Mouse (Mus musculus) heart, postnatal 10 days (tissue): ENCODE results near the gene Dand5. TPM values are rescaled to one million over a fixed set of nuclear protein-coding genes. Genes with fewer than 3 reads are reported as not detected.

ENCODE experiments used
- DNase-seq, 2 experiments: peaks; one replicate each; pipeline ENCODE4 v3.0.0; 2021
- intact Hi-C: fragments of 180-260 bp; cut with DNase I; formaldehyde crosslinking; loops from one replicate; pipeline ENCODE4 v1.15.1; 2025
- total RNA-seq, 2 experiments: library from RNA; stranded (reverse); gene quantifications; 2 replicates each; pipeline ENCODE4 v1.2.3; 2021

Gene Dand5
- total RNA-seq: 1 to 10 TPM; 3.1 to 3.8 TPM

- intact Hi-C loops: no loop called here
- DNase-seq: no peak
Measured at GRCm38 (mm10) chr8:84822723-84823122, at the start of gene Dand5. Gene Dand5, minus strand, starts transcription at chr8:84822823.

DNA sequence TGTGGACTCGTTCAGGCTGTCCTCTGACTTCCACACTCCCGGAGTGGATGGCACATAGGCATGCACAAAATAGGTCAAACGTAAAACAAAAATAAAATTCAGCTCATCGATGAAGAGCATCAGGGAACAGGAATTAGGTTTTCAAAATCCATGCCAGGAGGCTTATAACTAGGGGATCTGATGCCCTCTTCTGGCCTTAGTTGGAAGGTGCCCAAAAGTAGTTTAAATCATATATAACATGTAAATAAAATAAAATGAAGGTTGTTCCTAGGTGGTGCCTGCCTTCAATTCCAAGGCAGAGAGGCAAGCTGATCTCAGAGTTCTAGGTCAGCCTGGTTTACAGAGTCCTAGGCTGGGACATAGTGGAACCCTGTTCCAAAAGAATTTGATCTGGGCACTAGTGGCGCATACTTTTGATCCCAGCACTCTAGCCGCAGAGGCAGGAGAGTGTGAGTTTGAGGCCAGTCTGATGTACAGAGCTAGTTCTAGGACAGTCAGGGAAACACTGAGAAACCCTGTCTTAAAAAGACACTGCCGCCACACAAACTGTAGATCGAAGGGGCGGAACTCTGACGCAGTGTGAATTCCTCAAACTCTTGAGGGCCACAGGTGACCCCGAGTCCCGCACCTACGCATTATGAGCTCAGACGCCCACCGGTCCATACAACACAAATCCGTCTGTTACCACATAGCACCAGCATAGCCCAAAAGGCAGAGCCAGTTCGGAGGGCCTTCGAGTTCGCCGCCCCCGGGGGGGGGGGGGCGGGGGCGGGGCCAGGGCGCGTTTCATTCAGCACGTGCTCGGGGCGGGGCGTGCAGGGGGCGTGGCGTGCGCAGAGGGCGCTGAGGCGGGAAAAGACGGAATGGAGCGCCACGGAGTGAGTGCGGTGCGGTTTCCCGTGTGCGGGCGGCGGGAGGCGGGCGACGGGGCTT is 49.0 kb upstream of the Dand5 start, which contains the start of gene Syce2:
TSS of gene Syce2 (plus strand) at position 736 of the 933 bp plus-strand sequence.
- intact Hi-C loops: no loop called here
- peak; percentile 71 to 84 for DNase-seq

DNA sequence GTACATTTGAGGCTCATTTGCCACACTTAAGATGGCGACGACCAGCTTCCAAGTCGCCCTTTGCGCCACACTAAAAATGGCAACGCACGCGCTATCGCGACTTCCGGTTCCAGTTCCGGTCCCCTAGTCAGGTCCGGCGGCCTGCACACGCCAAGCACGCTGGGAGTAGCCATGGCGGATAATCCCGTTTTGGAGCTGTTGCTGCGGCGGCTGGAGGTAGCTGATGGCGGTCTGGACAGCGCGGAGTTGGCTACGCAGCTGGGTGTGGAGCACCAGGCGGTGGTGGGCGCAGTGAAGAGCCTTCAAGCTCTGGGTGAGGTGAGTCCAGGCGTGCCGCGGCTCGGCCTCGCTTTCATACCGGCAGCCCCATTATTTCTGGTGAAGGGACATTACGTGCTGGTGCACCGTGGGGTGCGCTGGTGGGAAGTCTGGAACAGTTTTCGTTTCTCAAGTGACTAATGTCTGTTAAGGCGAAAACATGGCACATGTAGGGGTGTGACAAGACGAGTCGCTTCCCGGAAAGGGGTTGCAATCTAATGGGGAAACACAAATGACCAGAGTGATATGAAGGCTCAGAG is 34.3 kb upstream of the Dand5 start, which contains the start of gene Farsa:
TSS of gene Farsa (plus strand) at position 126 of the 578 bp plus-strand sequence.
- DNase-seq: peak; percentile 95 to 97
- intact Hi-C loops: no loop called here

DNA sequence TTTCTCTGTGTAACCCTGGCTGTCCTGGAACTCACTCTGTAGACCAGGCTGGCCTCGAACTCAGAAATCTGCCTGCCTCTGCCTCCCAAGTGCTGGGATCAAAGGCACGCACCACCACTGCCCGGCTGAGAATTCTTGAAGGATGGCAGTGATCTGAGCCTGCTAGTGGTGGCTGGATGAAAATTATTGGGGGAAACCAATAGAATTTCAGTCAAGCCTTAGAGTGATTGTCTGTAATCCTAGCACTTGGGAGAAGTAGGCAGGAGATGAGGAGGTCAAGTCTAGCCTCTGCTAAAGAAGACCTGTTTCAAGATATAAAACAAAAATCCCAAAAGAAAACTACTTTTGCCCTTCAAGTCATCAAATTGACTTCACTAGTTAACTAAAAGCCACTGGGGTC is 33.8 kb upstream of the Dand5 start:
- intact Hi-C loops: no loop called here
- no peak for DNase-seq

- intact Hi-C loops: loop anchor here (2.0 kb wide), 1 partner anchor 55 kb away; no protein-coding TSS in a partner anchor
- DNase-seq: no peak
Measured at GRCm38 (mm10) chr8:84847684-84848435, 25.2 kb upstream of the Dand5 start.

DNA sequence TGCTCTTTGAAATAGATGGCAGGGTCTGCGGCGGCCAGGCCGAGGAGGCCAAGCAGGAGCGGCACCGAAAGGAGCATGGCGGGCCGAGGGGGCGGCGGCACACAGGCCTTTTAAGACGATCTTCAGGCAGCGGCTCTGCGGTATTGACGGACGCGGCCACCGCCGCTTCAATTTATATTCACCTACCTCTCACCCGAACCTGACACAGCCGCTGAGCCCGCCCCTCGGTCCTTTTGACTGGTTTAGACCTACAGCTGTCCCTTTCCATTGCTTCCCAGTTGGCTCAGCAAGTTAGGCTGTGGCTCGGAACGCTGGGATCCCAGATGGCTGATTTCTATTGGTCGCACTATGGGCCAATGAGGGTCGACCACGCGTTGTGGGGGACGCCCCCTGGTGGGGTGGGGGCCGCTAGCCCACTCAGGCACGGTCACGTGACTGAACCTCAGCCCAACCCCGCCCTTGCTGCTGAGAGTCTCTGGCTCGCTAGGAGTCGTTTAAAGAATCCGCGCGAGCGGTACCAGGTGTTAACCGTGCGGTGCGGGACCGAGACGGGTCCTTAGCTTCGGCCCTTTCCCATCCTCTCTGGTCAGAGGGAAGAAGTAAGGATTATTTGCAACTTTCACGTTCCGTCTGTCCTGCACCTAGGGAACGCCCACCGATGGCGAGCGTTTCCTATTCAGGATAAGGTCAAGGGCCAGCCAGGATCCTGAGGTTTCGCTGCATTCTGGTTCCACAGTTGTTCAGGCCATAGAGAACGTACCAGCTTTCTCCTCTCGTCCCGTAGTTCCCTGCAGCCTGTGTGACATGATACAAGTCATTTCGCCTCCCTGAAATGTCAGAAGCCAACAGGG is 24.3 kb upstream of the Dand5 start, which contains the start of gene Calr:
TSS of gene Calr (minus strand) at position 213 of the 851 bp plus-strand sequence.
- DNase-seq: peak; percentile 99 to 100
- intact Hi-C loops: loop anchor here (2.0 kb wide), 1 partner anchor 56 kb away; no protein-coding TSS in a partner anchor

DNA sequence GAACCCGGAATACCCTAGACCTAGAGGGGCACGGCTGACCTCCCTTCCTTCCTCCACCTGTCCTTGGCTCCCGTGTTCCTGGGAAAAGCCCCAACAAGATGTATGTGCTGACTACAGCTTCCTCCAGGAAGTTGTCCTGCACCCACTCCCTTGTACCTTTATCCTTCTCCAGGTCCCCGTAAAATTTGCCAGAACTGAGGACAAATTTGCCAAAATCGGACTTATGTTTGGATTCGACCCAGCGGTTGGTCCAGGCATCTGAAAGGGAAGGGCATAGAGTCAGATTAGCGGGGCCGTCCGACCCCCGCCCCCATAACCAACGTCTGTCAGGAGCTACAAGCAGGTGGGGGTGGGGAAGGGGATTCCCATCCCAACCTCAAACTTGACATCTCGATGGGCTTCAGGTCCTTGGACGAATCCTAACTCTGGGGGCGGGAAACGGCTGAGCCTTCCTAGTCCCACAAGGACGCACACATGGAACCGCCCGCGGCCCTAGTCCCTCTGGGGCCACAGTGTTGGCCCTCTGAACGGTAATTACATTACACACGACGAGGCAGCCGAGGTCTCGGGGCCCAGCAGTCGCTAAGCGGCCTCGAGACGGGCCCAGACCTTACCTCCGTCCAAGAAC is 23.6 kb upstream of the Dand5 start:
- DNase-seq: no peak
- intact Hi-C loops: loop anchor here (2.0 kb wide), 1 partner anchor 57 kb away; no protein-coding TSS in a partner anchor

- intact Hi-C loops: loop anchor here (2.0 kb wide), 1 partner anchor 57 kb away; no protein-coding TSS in a partner anchor
Measured at GRCm38 (mm10) chr8:84845355-84846093, 22.9 kb upstream of the Dand5 start.

DNA sequence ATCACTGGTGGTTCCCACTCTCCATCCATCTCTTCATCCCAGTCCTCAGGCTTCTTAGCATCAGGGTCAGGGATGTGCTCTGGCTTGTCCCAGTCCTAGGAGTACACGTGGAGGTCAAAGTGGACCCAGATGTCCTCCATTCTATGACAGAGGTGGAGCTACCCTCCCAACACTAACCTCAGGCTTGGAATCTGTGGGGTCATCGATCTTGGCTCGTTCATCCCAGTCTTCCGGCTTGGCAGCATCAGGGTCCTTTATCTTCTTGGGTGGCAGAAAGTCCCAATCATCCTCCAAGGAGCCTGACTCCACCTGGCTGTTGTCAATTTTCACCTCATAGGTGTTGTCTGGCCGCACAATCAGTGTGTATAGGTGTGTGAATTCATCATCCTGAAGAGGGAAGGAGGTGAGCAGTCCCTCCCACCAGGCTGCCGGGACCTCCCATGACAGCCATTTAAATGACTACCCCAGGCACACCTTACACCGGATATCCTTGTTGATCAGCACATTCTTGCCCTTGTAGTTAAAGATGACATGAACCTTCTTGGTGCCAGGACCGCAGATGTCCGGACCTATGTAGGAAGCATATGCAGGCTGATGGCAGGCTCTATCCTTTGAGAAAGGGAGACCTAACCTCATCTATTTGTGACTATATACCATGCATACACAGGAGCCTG is 21.9 kb upstream of the Dand5 start:
- no peak for DNase-seq
- intact Hi-C loops: no loop called here

More at GRCm38 (mm10) chr8:84845355-84846093, 22.9 kb upstream of the Dand5 start:
- peak; percentile 52 to 61 for DNase-seq

GRCm38 (mm10) chr8:84841514-84841913 is 18.9 kb upstream of the Dand5 start:
- intact Hi-C loops: no loop called here
- DNase-seq: no peak

DNA sequence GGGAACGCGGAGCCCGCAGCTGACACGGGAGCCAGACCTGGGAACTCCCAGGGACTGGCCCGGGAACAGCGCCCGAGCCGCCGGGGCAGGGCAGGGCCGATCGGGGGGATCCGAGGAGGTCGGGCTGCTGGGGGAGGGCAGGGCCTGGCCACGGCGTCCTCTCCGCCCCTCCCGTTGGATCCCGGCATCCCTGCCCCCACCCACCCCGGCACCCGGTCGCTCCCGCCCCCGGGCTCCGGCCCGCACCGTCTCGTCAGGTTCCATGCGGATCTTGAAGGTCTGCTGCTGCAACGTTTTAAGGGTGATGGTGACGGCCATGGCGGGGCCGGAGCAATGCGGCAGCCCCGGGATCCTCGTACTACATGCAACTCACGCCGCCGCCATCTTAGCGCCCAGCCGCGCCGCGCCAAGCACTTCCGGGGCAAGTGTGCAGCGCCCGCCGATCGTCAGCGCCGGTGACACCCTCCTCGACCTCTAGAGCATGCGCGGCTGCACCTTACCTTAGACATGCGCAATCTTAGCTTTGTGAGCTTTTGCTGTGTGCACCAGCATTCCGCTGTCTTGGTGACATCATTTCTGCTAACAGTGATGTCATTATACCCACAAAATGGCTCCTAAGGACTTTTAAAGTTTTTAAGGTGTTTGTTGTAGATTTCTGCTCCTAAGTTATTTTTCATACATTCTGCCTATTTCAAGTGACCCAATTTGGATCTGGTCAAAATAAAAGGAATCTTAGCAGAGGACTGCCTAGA is 17.8 kb upstream of the Dand5 start, which contains the start of gene Rad23a:
TSS of gene Rad23a (minus strand) at position 418 of the 752 bp plus-strand sequence.
- peak; percentile 92 to 94 for DNase-seq
- intact Hi-C loops: no loop called here

DNA sequence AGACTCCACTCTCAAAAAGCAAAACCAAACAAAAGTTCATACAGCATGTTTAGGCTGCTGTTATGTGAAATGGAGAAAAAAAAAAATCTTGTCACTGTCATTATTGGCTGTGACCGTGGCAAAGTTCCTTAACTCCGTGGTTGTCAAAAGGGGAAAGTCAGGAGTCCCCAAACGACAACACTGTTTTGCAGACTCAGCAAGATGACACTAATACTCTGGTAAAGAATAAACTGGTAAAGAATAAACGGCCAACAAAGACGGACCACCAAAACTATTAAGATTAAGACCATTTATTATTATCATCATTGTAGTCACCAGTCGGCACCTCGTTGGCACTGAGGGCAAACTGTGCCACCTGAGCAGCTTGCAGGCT is 17.2 kb upstream of the Dand5 start:
- intact Hi-C loops: no loop called here
- no peak for DNase-seq

DNA sequence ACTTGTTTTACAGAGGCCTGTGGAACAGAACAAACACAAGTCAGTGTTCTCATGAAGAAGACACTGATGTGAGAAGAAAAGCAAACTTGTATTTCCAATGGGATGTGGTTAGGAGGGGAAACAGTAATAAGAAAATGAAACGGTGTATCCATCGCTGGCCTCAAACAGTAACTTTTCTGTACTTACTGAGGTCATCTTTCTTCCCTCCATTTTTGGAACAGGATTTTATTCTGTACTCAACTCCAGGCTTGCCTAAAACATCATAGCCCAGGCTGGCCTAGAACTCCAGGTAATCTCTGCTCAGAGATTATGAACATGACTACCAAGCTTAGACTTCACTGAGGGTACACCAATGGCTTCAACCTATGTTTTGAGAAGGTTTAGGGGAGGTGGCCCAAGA is 16.8 kb upstream of the Dand5 start:
- intact Hi-C loops: no loop called here
- no peak for DNase-seq

DNA sequence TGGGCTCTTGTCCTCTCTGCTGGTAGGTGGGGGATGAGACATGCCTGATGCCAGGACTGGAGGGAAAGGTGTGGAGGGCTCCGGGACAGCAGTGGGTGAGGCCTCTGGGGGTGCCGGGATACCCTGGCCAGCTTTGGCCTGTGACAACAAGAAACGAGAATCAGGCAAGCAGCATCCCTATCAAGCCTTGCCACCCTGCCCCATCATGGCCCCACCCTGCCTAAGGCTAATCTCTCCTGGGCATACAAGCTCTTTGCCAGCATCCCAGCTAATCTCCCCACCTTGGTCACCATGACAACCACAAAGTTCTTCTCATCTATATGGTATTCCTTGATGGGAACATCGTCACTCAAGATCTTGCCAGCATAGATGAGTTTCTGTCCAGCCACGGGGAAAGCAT is 15.9 kb upstream of the Dand5 start:
- intact Hi-C loops: no loop called here
- no peak for DNase-seq

DNA sequence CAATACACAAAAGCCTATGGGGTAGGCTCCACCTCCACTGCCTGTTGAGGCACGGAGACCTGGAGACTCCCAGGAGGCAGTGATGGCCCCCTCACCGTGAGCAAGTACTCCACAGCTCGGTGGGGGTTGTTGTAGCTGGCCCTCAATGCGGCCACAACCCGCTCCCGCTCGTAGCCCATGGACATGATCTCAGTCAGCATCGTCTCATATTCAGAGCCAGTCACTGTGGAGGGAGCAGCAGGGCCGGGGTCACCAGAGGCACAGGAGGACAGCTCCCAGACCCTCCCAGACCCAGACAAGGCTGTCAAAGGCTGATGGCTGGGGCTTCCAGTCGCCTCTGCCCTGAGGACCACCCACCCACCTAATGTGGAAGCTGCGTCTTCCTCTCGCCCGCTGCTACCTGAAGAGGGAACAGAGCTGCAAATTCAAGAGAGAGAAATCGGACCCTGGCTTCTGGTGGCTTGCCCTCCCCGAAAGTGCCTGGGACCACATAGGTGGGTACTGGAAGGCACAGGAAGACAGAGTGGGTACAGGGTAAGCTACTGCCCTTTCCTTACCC is 15.4 kb upstream of the Dand5 start:
- intact Hi-C loops: no loop called here
- no peak for DNase-seq

DNA sequence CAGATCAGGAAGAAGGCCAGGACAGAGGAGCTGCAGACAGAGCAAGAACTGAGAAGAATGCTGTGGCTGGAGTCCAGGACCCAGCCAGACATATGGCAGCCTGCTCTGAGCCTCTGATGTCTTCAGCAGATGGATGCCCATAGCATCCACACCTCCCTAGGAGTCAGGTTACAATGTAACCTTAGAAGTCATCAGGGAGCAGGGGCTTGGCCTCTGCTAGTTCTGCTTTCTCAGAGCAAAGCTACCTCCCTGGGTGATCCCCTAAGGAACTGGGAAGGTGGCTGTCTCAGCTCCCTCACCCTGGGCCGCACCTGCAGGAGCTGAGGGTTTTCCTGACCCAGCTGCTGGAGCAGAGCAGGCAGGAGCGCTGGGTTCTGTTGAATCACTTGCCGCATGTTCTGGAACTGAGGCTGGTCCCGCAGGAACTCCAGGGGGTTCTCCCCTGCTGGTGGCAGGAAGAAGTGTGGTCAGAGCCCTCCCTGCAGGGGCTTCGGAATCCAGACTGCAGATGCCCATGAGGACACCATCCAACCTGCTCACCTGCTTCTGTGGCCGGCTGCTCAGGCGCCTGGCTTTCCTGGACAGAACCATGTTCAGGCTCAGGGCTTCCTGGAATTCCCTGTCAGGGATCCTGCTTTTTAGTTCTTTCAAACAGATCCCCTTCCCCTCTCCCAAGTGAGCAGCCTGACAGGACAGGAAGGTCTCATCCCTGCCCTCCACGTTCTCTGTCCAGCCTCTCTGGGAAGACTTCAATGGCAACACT is 14.7 kb upstream of the Dand5 start:
- DNase-seq: no peak
- intact Hi-C loops: no loop called here
